Mouse (Mus musculus) hindbrain, embryonic 11.5 days (tissue): ENCODE results near the gene Ahctf1. TPM values are rescaled to one million over a fixed set of nuclear protein-coding genes. Genes with fewer than 3 reads are reported as not detected.

Experiments used
- ATAC-seq: fragments of 200-750 bp; cut with Nextera tagmentation; 2 replicates; pipeline ENCODE4 v1.8.0; 2017; ENCODE audit warnings: mild to moderate bottlenecking, moderate TSS enrichment, moderate library complexity; ENCODE audit not compliant: low FRiP score
- DNase-seq: peaks from one replicate; pipeline ENCODE4 v3.0.0-alpha.2; 2015; ENCODE audit warnings: low spot score
- H3K27ac ChIP-seq: fragments of 300-500 bp; sonication (generic); 2 replicates; pipeline ENCODE4 v1.5.1; 2014; ENCODE audit warnings: mild to moderate bottlenecking, low read depth, low read length
- H3K27me3 ChIP-seq: fragments of 300-500 bp; sonication (generic); 2 replicates; pipeline ENCODE4 v1.6.1; 2014; ENCODE audit warnings: mild to moderate bottlenecking, low read length, moderate library complexity, mixed read lengths; ENCODE audit not compliant: control insufficient read depth, insufficient read depth
- H3K36me3 ChIP-seq: fragments of 300-500 bp; sonication (generic); 2 replicates; pipeline ENCODE4 v1.6.1; 2014; ENCODE audit warnings: mild to moderate bottlenecking, low read length, moderate library complexity, mixed read lengths; ENCODE audit not compliant: control insufficient read depth, insufficient read depth
- H3K4me1 ChIP-seq: fragments of 300-500 bp; sonication (generic); replicated peaks from 2 replicates; pipeline ENCODE4 v1.6.1; 2014; ENCODE audit warnings: low read length, mixed read lengths; ENCODE audit not compliant: control insufficient read depth, insufficient read depth
- H3K4me2 ChIP-seq: fragments of 300-500 bp; sonication (generic); replicated peaks from 2 replicates; pipeline ENCODE4 v1.6.1; 2014; ENCODE audit warnings: mild to moderate bottlenecking, low read depth, low read length
- H3K4me3 ChIP-seq: fragments of 300-500 bp; sonication (generic); 2 replicates; pipeline ENCODE4 v1.5.1; 2014; ENCODE audit warnings: low read depth, low read length
- H3K9ac ChIP-seq: fragments of 300-500 bp; sonication (generic); 2 replicates; pipeline ENCODE4 v1.6.1; 2014; ENCODE audit warnings: low read depth, low read length
- H3K9me3 ChIP-seq: fragments of 300-500 bp; sonication (generic); 2 replicates; pipeline ENCODE4 v1.6.1; 2016; ENCODE audit warnings: low read length; ENCODE audit not compliant: control insufficient read depth
- WGBS: fragments of 180-500 bp; shearing (Covaris S2); extraction: QIAGEN DNeasy Blood & Tissue Kit; methylation state at CpG from one replicate; pipeline ENCODE4 v1.1.7; 2014; 5-methylcytosine and 5-hydroxymethylcytosine counted together
- polyA plus RNA-seq: library from polyadenylated mRNA; unstranded; fragments of >200 nt; fragmentation: Nextera tagmentation; extraction: Ambion mirVana; gene quantifications from 2 replicates; pipeline ENCODE4 v1.2.1, GENCODE M21; 2014

Ahctf1 gene
- polyA plus RNA-seq, 1 experiment from 2014 or later: 40.2 TPM

GRCm38 (mm10) chr1:179784098-179784497 lies 19.4 kb downstream of the Ahctf1 start:
- Histone ChIP-seq H3K4me2 (no peak overlapping the region), H3K9ac (no peak overlapping the region), H3K27me3 (no peaks in the 10 kb centered on the region), H3K36me3 (peaks cover 10% of the 10 kb centered on the region), H3K4me1 (no peaks in the 10 kb centered on the region), H3K4me3 (no peak overlapping the region), H3K27ac (no peak overlapping the region), H3K9me3 (no peaks in the 10 kb centered on the region)
- WGBS: 96% methylated on average over 4 of the region's 4 CpGs
- ATAC-seq: no peak
- no peak for DNase-seq

GRCm38 (mm10) chr1:179776831-179777230 lies 26.6 kb downstream of the Ahctf1 start:
- no peaks in the 10 kb centered on the region for H3K9me3 ChIP-seq
- no peak overlapping the region for H3K27ac ChIP-seq
- H3K4me3 ChIP-seq: no peak overlapping the region
- no peaks in the 10 kb centered on the region for H3K27me3 ChIP-seq
- peaks cover 6% of the 10 kb centered on the region; the same call in 1 of the 2 replicates for H3K36me3 ChIP-seq
- no peak overlapping the region for H3K4me2 ChIP-seq
- no peaks in the 10 kb centered on the region for H3K4me1 ChIP-seq
- 95% methylated on average over 8 of the region's 8 CpGs for WGBS
- H3K9ac ChIP-seq: no peak overlapping the region
- ATAC-seq: no peak
- no peak for DNase-seq

- no peaks in the 10 kb centered on the region for H3K4me1 ChIP-seq
- no peak overlapping the region for H3K4me3 ChIP-seq
- peaks cover 10% of the 10 kb centered on the region; the same call in 1 of the 2 replicates for H3K36me3 ChIP-seq
- no peaks in the 10 kb centered on the region for H3K9me3 ChIP-seq
- no peak overlapping the region for H3K4me2 ChIP-seq
- no peak overlapping the region for H3K9ac ChIP-seq
- no peak overlapping the region for H3K27ac ChIP-seq
- ATAC-seq (no peak), DNase-seq (no peak)
- no peaks in the 10 kb centered on the region for H3K27me3 ChIP-seq
- 93% methylated on average over 4 of the region's 4 CpGs for WGBS
Observed at GRCm38 (mm10) chr1:179760553-179760952, 42.9 kb downstream of the Ahctf1 start.

- whole genome bisulfite sequencing: 91% methylated on average over 5 of the region's 5 CpGs
- Histone ChIP-seq H3K9me3 (no peaks in the 10 kb centered on the region), H3K4me3 (no peak overlapping the region), H3K27ac (no peak overlapping the region), H3K27me3 (no peaks in the 10 kb centered on the region), H3K4me2 (no peak overlapping the region), H3K4me1 (no peaks in the 10 kb centered on the region), H3K9ac (no peak overlapping the region), H3K36me3 (peaks cover 10% of the 10 kb centered on the region; the same call in 1 of the 2 replicates)
- no peak for DNase-seq
- no peak for ATAC-seq
Observed at GRCm38 (mm10) chr1:179760086-179760485, 43.4 kb downstream of the Ahctf1 start.

- Histone ChIP-seq H3K9me3 (no peaks in the 10 kb centered on the region), H3K36me3 (peaks cover 6% of the 10 kb centered on the region), H3K4me2 (no peak overlapping the region), H3K27ac (no peak overlapping the region), H3K9ac (no peak overlapping the region), H3K27me3 (no peaks in the 10 kb centered on the region), H3K4me1 (no peaks in the 10 kb centered on the region), H3K4me3 (no peak overlapping the region)
- ATAC-seq (no peak), DNase-seq (no peak)
Observed at GRCm38 (mm10) chr1:179756477-179756876, 47.0 kb downstream of the Ahctf1 start.

GRCm38 (mm10) chr1:179753006-179753405 lies 50.5 kb downstream of the Ahctf1 start:
- ATAC-seq (no peak), DNase-seq (no peak)
- Histone ChIP-seq H3K27me3 (no peaks in the 10 kb centered on the region), H3K27ac (no peak overlapping the region), H3K36me3 (peaks cover 9% of the 10 kb centered on the region), H3K4me3 (no peak overlapping the region), H3K4me2 (no peak overlapping the region), H3K9ac (no peak overlapping the region), H3K4me1 (no peaks in the 10 kb centered on the region), H3K9me3 (no peaks in the 10 kb centered on the region)
- 94% methylated on average over 8 of the region's 8 CpGs for WGBS

- Histone ChIP-seq H3K4me3 (no peak overlapping the region), H3K27ac (no peak overlapping the region), H3K27me3 (no peaks in the 10 kb centered on the region), H3K4me2 (no peak overlapping the region), H3K36me3 (peaks cover 9% of the 10 kb centered on the region), H3K9me3 (no peaks in the 10 kb centered on the region), H3K4me1 (no peaks in the 10 kb centered on the region), H3K9ac (no peak overlapping the region)
- ATAC-seq (no peak), DNase-seq (no peak)
- WGBS: 96% methylated on average over 11 of the region's 11 CpGs
Observed at GRCm38 (mm10) chr1:179752276-179752675, 51.2 kb downstream of the Ahctf1 start.

- ATAC-seq (no peak), DNase-seq (no peak)
- Histone ChIP-seq H3K4me1 (no peaks in the 10 kb centered on the region), H3K4me2 (no peak within 1 kb of the TSS), H3K9ac (no peak within 1 kb of the TSS), H3K27ac (no peak within 1 kb of the TSS), H3K4me3 (no peak within 1 kb of the TSS), H3K36me3 (peaks cover 4% of the 10 kb centered on the region; the same call in 1 of the 2 replicates), H3K27me3 (no peaks in the 10 kb centered on the region), H3K9me3 (no peaks in the 10 kb centered on the region)
- 93% methylated on average over 9 of the region's 9 CpGs for WGBS
Observed at GRCm38 (mm10) chr1:179745171-179745570, 58.3 kb downstream of the Ahctf1 start, which contains the start of gene Kif28. TSS of gene Kif28 (minus strand) at chr1:179745271.

GRCm38 (mm10) chr1:179743593-179744193 lies 59.8 kb downstream of the Ahctf1 start:
- Histone ChIP-seq H3K4me3 (no peak overlapping the region), H3K9ac (no peak overlapping the region), H3K27me3 (no peaks in the 10 kb centered on the region), H3K4me1 (no peaks in the 10 kb centered on the region), H3K9me3 (no peaks in the 10 kb centered on the region), H3K36me3 (peaks cover 4% of the 10 kb centered on the region; the same call in 1 of the 2 replicates), H3K4me2 (no peak overlapping the region), H3K27ac (no peak overlapping the region)
- ATAC-seq: no peak
- 82% methylated on average over 4 of the region's 4 CpGs for WGBS
- DNase-seq: no peak
